Mouse (Mus musculus): ENCODE measurements around the gene Nmt1.

DNA sequence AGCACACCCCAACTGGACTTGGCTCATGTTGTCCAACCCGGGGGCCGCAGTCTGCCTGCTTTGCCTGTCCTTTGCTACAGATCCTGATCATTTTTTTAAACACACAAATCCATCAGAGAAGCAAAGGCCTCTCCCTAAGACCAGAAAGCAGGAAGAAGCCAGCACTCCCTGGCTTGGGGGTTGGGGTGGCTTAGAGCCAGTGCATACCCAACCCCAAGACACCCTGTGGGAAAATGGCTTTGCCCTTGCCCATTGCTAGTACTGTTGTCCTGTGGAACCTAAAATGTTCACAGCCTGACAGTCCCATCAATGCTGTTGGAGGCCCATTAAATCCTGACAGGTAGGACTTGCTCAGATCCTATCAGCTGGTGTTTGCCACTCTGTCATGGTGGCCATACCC is 41.7 kb downstream of the Nmt1 start:
- TF ChIP-seq CTCF (IDR thresholded peaks at IDR 0.05; ENCODE audit: borderline replicate concordance, insufficient read depth, low read depth, low read length) (no peak), POLR2A (IDR thresholded peaks at IDR 0.05; ENCODE audit: borderline replicate concordance, insufficient read depth, low read length) (no peak)

Data from cerebellum, adult 2 months (tissue).